Comparison of ENCODE assay signal across 9 mouse cellular contexts in the genomic region with DNA sequence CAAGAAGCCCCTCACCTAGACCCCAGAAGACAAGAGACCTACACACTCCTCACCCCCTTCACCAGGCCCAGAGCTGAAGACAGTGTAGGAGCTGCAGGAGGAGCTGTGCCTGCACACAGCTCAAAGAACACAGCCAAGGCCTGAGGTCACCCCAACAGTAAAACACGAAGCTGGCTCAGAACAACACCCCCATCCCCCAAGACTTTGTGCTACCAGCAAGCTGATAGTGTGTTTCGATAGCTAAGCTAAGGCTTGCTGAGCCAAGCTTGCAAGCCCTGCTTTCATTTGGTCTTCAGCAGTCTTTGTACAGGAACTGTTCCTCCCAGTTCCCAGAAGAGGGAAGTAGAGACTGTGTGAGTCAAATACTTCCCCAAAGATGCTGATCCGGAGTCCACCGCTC. TPM values are rescaled to one million over a fixed set of nuclear protein-coding genes. Genes with fewer than 3 reads are reported as not detected.
DNase-seq lines count a peak whose midpoint lies in the region; ATAC-seq and TF ChIP-seq lines count a peak whose summit lies in the region.
"Had no signal": no experiment of that assay in that cellular context is flagged by ENCODE, and none has a peak within 500 bp of the region (broad histone marks: within the 10 kb centered on the region; RNA-seq: fewer than 3 reads in every experiment).

No protein-coding gene starts in this region.

- no peak for TF ChIP-seq POLR2A in testis, adult 2 months (IDR thresholded peaks at IDR 0.05; ENCODE audit: control insufficient read depth, low read depth, low read length)

- no peaks in the 10 kb centered on the region; the same call in 1 of the 2 replicates for H3K36me3 ChIP-seq in testis, adult 2 months (ENCODE audit: control insufficient read depth, insufficient read depth, low read length)
- H3K36me3 ChIP-seq in forebrain, embryonic 13.5 days (ENCODE audit: poor library complexity, severe bottlenecking), result no peaks in the 10 kb centered on the region

- ATAC-seq in forebrain, embryonic 13.5 days, result no peak
- ATAC-seq: Patski had no signal

- peak overlapping the region; percentile 33 for H3K4me3 ChIP-seq in testis, adult 2 months (ENCODE audit: control insufficient read depth, low read depth, low read length)
- no peak overlapping the region for H3K4me3 ChIP-seq in forebrain, embryonic 13.5 days

- H3K27me3 ChIP-seq in testis, adult 2 months (ENCODE audit: control insufficient read depth, insufficient read depth, low read length), result no peaks in the 10 kb centered on the region
- H3K27me3 ChIP-seq in forebrain, embryonic 13.5 days, result no peaks in the 10 kb centered on the region
- H3K27me3 ChIP-seq: Patski had no signal

- H3K9ac ChIP-seq in forebrain, embryonic 13.5 days, result no peak overlapping the region

- no peak for TF ChIP-seq CTCF in testis, adult 2 months (IDR thresholded peaks at IDR 0.05; ENCODE audit: control insufficient read depth, insufficient read depth, insufficient replicate concordance, low read depth, low read length)

- peak; percentile 29 to 42 for DNase-seq in heart, adult 9 months (ENCODE audit: low spot score in 2 of 2)
- no peak for DNase-seq in heart, postnatal 25 days (ENCODE audit: low spot score)
- DNase-seq in testis, postnatal 10 days (ENCODE audit: low spot score), result no peak
- peak; percentile 23 for DNase-seq in kidney, postnatal 14 days
- DNase-seq in testis, postnatal 14 days (ENCODE audit: low spot score), result peak; percentile 37
- DNase-seq in neural tube, embryonic 10.5 days (ENCODE audit: extremely low spot score, low spot score), result no peak

- peaks cover 2% of the 10 kb centered on the region for H3K4me1 ChIP-seq in testis, adult 2 months (ENCODE audit: control insufficient read depth, insufficient read depth, low read length)
- H3K4me1 ChIP-seq in forebrain, embryonic 13.5 days, result no peaks in the 10 kb centered on the region

- intact Hi-C loops in heart, postnatal 25 days (cut with DNase I), result no loop called here

- peak overlapping the region; percentile 54 for H3K27ac ChIP-seq in testis, adult 2 months (ENCODE audit: control insufficient read depth, insufficient read depth, low read depth, low read length)
- H3K27ac ChIP-seq in forebrain, embryonic 13.5 days, result no peak overlapping the region

- no peak overlapping the region for H3K4me2 ChIP-seq in forebrain, embryonic 13.5 days

- WGBS in forebrain, embryonic 13.5 days, result 78% methylated on average over 4 of the region's 4 CpGs

- no peaks in the 10 kb centered on the region for H3K9me3 ChIP-seq in forebrain, embryonic 13.5 days (replicated peaks)

RNA-seq across cellular contexts. Expression of gene Kif3b, which starts 7.7 kb away (rescaled TPM):
- 1 to 10 TPM; 7.8 to 8.4 TPM for total RNA-seq in heart, postnatal 25 days (2021)
- 54.0 and 54.7 TPM in 2 replicates for polyA plus RNA-seq in testis, adult 2 months (2012; rRNA removed)
- polyA plus RNA-seq in forebrain, embryonic 13.5 days (2015; fragmentation: Nextera tagmentation; extraction: Ambion mirVana), result 11.3 and 12.9 TPM in 2 replicates

RNA-seq across cellular contexts. Expression of gene Asxl1, which starts 46.8 kb away (rescaled TPM):
- 10 to 100 TPM; 22.4 to 23.7 TPM for total RNA-seq in heart, postnatal 25 days (2021)
- 27.6 and 28.7 TPM in 2 replicates for polyA plus RNA-seq in testis, adult 2 months (2012; rRNA removed)
- polyA plus RNA-seq in forebrain, embryonic 13.5 days (2015; fragmentation: Nextera tagmentation; extraction: Ambion mirVana), result 12.0 and 12.5 TPM in 2 replicates

RNA-seq across cellular contexts. Expression of gene Pofut1, which starts 57.5 kb away (rescaled TPM):
- total RNA-seq in heart, postnatal 25 days (2021), result 10 to 100 TPM; 13.6 to 13.7 TPM
- 10.8 and 12.8 TPM in 2 replicates for polyA plus RNA-seq in testis, adult 2 months (2012; rRNA removed)
- polyA plus RNA-seq in forebrain, embryonic 13.5 days (2015; fragmentation: Nextera tagmentation; extraction: Ambion mirVana), result 6.8 and 7.3 TPM in 2 replicates

RNA-seq across cellular contexts. Expression of gene Plagl2, which starts 57.6 kb away (rescaled TPM):
- 1 to 10 TPM; 4.6 to 4.8 TPM for total RNA-seq in heart, postnatal 25 days (2021)
- 16.1 and 17.3 TPM in 2 replicates for polyA plus RNA-seq in testis, adult 2 months (2012; rRNA removed)
- polyA plus RNA-seq in forebrain, embryonic 13.5 days (2015; fragmentation: Nextera tagmentation; extraction: Ambion mirVana), result 12.0 and 13.6 TPM in 2 replicates

Comparison
In these comparisons a context has a peak if more than half of its experiments do, and no peak if none do; other contexts are left out.
1. DNase-seq: peak in heart, adult 9 months (2 of 2), kidney, postnatal 14 days (single experiment) and testis, postnatal 14 days (single experiment); none in heart, postnatal 25 days (single experiment), testis, postnatal 10 days (single experiment) and neural tube, embryonic 10.5 days (single experiment).